In the genomic region with DNA sequence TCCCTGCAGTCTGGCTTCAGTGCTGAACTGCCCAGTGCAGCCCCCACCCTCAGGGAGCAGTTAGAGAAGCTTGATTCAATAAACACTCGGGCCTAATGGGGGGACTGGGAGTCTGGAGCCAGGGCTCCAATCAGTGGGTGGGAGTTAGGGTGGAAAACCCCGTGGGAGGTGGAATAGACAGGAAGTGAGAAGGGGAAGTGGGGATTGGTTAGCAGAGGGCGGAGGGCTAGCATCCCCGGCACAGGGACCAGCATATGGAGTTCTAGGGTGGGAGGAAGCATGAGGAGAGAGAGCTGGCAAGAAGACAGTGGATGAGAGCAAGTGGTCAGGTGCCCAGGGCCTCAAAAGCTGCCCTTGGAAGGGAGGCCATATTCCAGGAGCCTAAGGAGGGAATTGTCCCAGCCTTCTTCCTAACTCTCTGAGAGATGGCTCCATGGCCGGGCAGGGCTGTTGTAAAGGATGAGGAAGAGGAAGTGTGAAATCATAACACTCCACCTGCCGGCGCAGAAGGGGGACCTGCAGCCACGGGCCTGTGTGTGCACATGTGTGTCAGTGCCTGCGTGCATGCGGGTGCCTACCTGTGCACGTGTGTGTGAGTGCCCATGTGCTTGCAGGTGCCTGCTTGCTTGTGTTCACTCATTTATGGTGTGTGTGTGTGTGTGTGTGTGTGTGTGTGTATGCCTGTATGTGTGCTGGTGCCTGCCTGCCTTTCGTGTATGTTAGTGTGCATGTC, we compare ENCODE assay signal across 26 mouse cellular contexts. TPM values are rescaled to one million over a fixed set of nuclear protein-coding genes. Genes with fewer than 3 reads are reported as not detected.
DNase-seq lines count a peak whose midpoint lies in the region; ATAC-seq and TF ChIP-seq lines count a peak whose summit lies in the region.
"Had no signal": no experiment of that assay in that cellular context is flagged by ENCODE, and none has a peak within 500 bp of the region (broad histone marks: within the 10 kb centered on the region; RNA-seq: fewer than 3 reads in every experiment).

No protein-coding gene starts in this region.

- H3K9ac ChIP-seq in kidney, postnatal 0 days (ENCODE audit: low read depth, low read length) = no peak overlapping the region
- no peak overlapping the region for H3K9ac ChIP-seq in CH12.LX (ENCODE audit: insufficient read depth, low read depth)
- no peak overlapping the region for H3K9ac ChIP-seq in midbrain, embryonic 16.5 days (ENCODE audit: low read depth, low read length)
- H3K9ac ChIP-seq: embryonic facial prominence, embryonic 15.5 days; forebrain, postnatal 0 days; heart, embryonic 12.5 days; hindbrain, embryonic 14.5 days had no signal

- no peak for TF ChIP-seq POLR2A in kidney, adult 2 months (IDR thresholded peaks at IDR 0.05; ENCODE audit: low read depth, low read length)
- TF ChIP-seq POLR2A in CH12.LX (IDR thresholded peaks at IDR 0.05; ENCODE audit: low read depth, low read length) = no peak

- in situ Hi-C loops in CH12.LX (cut with MboI; ENCODE audit: low pct_ligation_motif_present, low pct_unique_long_range_greater_than_20kb, low sequenced_read_pairs) = no loop called here

- no peak overlapping the region for H3K4me2 ChIP-seq in kidney, postnatal 0 days (ENCODE audit: low read length)
- H3K4me2 ChIP-seq in CH12.LX (ENCODE audit: insufficient read depth, low read depth, poor library complexity, severe bottlenecking) = no peak overlapping the region
- no peak overlapping the region for H3K4me2 ChIP-seq in midbrain, embryonic 16.5 days (ENCODE audit: low read length)
- H3K4me2 ChIP-seq: embryonic facial prominence, embryonic 15.5 days; heart, embryonic 12.5 days; hindbrain, embryonic 14.5 days had no signal

- no peak for TF ChIP-seq CTCF in kidney, postnatal 0 days (IDR thresholded peaks at IDR 0.05; ENCODE audit: low read depth)
- TF ChIP-seq CTCF in kidney, adult 2 months (conservative IDR thresholded peaks at IDR 0.05; ENCODE audit: insufficient read depth, insufficient read length, low read depth, low read length) = no peak
- TF ChIP-seq CTCF in CH12.LX (conservative IDR thresholded peaks at IDR 0.05 in 1 of 2, IDR thresholded peaks at IDR 0.05 in 1 of 2; ENCODE audit: low read depth in 2 of 2, low read length in 2 of 2) = peak in 1 of 2 experiments; percentile 29; a peak in 1 of 4 replicates

- 59% methylated on average over 12 of the region's 12 CpGs for WGBS in kidney, postnatal 0 days
- WGBS in kidney, adult 2 months = 59% methylated on average over 12 of the region's 12 CpGs
- WGBS in limb, embryonic 10.5 days = 78% methylated on average over 12 of the region's 12 CpGs
- 78% methylated on average over 12 of the region's 12 CpGs for WGBS in midbrain, embryonic 16.5 days

- no peaks in the 10 kb centered on the region for H3K27me3 ChIP-seq in kidney, postnatal 0 days (ENCODE audit: insufficient read depth, low read length)
- H3K27me3 ChIP-seq in kidney, adult 2 months (replicated peaks; ENCODE audit: control insufficient read depth, insufficient read depth, low read length) = no peaks in the 10 kb centered on the region
- no peaks in the 10 kb centered on the region for H3K27me3 ChIP-seq in CH12.LX (replicated peaks)
- no peaks in the 10 kb centered on the region for H3K27me3 ChIP-seq in limb, embryonic 10.5 days (ENCODE audit: low read depth, poor library complexity, severe bottlenecking)
- H3K27me3 ChIP-seq in midbrain, embryonic 16.5 days (ENCODE audit: control insufficient read depth, insufficient read depth, low read depth, low read length) = no peaks in the 10 kb centered on the region
- H3K27me3 ChIP-seq: embryonic facial prominence, embryonic 15.5 days had no signal

- DNase-seq in kidney, postnatal 0 days (ENCODE audit: low spot score) = peak; percentile 24
- no peak for DNase-seq in kidney, adult 2 months
- DNase-seq in A20 (ENCODE audit: low read depth, low spot score) (peak; percentile 57), CH12.LX (ENCODE audit: extremely low read depth) (peak; percentile 29)
- DNase-seq in limb, embryonic 10.5 days (ENCODE audit: low spot score) = no peak
- no peak for DNase-seq in kidney, adult 11 months
- DNase-seq: adrenal gland, postnatal 14 days; cerebellum, adult 2 months; forebrain, postnatal 0 days; heart, postnatal 14 days; kidney, adult 18-20 months; kidney, postnatal 14 days; lung, postnatal 10 days; right cerebral cortex, adult 18-20 months; thymus, postnatal 25 days had no signal

- no peak for TF ChIP-seq RAD21 in CH12.LX (IDR thresholded peaks at IDR 0.05; ENCODE audit: low read depth, low read length)

- 0 out of 2 replicates have a peak, but pooled peaks cover 4% of the 10 kb centered on the region for H3K36me3 ChIP-seq in kidney, postnatal 0 days (ENCODE audit: insufficient read depth, low read length)
- H3K36me3 ChIP-seq in kidney, adult 2 months (ENCODE audit: control insufficient read depth, insufficient read depth, low read length) = no peaks in the 10 kb centered on the region
- H3K36me3 ChIP-seq in CH12.LX (replicated peaks in 1 of 2; ENCODE audit: control insufficient read depth in 1 of 2, insufficient read depth in 1 of 2, low read length in 1 of 2) = peaks cover 5 to 22% of the 10 kb centered on the region in 2 experiments
- 0 out of 2 replicates have a peak, but pooled peaks cover 6% of the 10 kb centered on the region for H3K36me3 ChIP-seq in limb, embryonic 10.5 days
- H3K36me3 ChIP-seq in midbrain, embryonic 16.5 days (ENCODE audit: control insufficient read depth, insufficient read depth, low read length) = no peaks in the 10 kb centered on the region
- H3K36me3 ChIP-seq: heart, embryonic 12.5 days had no signal

- no peak for TF ChIP-seq EP300 in CH12.LX (IDR thresholded peaks at IDR 0.05; ENCODE audit: low read length)

- no peaks in the 10 kb centered on the region for H3K79me2 ChIP-seq in CH12.LX (replicated peaks; ENCODE audit: control insufficient read depth, extremely low read depth, insufficient read depth, poor library complexity, severe bottlenecking)

- dilution Hi-C loops in CH12.LX (cut with MboI; ENCODE audit: extremely low pct_ligation_motif_present, extremely low pct_unique_long_range_greater_than_20kb, low sequenced_read_pairs) = no loop called here

- no peak overlapping the region for H3K4me3 ChIP-seq in kidney, postnatal 0 days (replicated peaks; ENCODE audit: low read depth, low read length)
- H3K4me3 ChIP-seq in kidney, adult 2 months (ENCODE audit: insufficient read depth, low read depth, low read length) = no peak overlapping the region
- peak overlapping the region in 1 of 3 experiments; percentile 29 for H3K4me3 ChIP-seq in CH12.LX (replicated peaks in 1 of 3; ENCODE audit: low read depth in 2 of 3, low read length in 2 of 3, poor library complexity in 1 of 3)
- H3K4me3 ChIP-seq in limb, embryonic 10.5 days = no peak overlapping the region
- no peak overlapping the region for H3K4me3 ChIP-seq in midbrain, embryonic 16.5 days (ENCODE audit: low read depth, low read length)
- H3K4me3 ChIP-seq: embryonic facial prominence, embryonic 15.5 days; heart, embryonic 12.5 days had no signal

- no peaks in the 10 kb centered on the region for H3K9me3 ChIP-seq in kidney, postnatal 0 days (replicated peaks; ENCODE audit: low read length)
- H3K9me3 ChIP-seq in CH12.LX (replicated peaks; ENCODE audit: low read length) = no peaks in the 10 kb centered on the region
- H3K9me3 ChIP-seq in limb, embryonic 10.5 days (replicated peaks) = no peaks in the 10 kb centered on the region
- no peaks in the 10 kb centered on the region for H3K9me3 ChIP-seq in midbrain, embryonic 16.5 days (replicated peaks; ENCODE audit: control insufficient read depth, low read length, poor library complexity, severe bottlenecking)
- H3K9me3 ChIP-seq: embryonic facial prominence, embryonic 15.5 days; heart, embryonic 12.5 days had no signal

- no peaks in the 10 kb centered on the region for H3K4me1 ChIP-seq in kidney, postnatal 0 days (replicated peaks; ENCODE audit: insufficient read depth, low read length)
- H3K4me1 ChIP-seq in kidney, adult 2 months (ENCODE audit: control insufficient read depth, insufficient read depth, low read length) = no peaks in the 10 kb centered on the region
- H3K4me1 ChIP-seq in CH12.LX (ENCODE audit: control insufficient read depth in 1 of 2, insufficient read depth in 2 of 2) = peaks cover 8 to 16% of the 10 kb centered on the region in 2 experiments
- H3K4me1 ChIP-seq in limb, embryonic 10.5 days = peaks cover 16% of the 10 kb centered on the region
- H3K4me1 ChIP-seq in midbrain, embryonic 16.5 days (ENCODE audit: control insufficient read depth, insufficient read depth, low read length) = no peaks in the 10 kb centered on the region
- H3K4me1 ChIP-seq: embryonic facial prominence, embryonic 15.5 days had no signal

- no peak overlapping the region for H3K27ac ChIP-seq in kidney, postnatal 0 days
- H3K27ac ChIP-seq in kidney, adult 2 months (ENCODE audit: insufficient read depth, low read depth, low read length) = no peak overlapping the region
- no peak overlapping the region for H3K27ac ChIP-seq in CH12.LX (ENCODE audit: insufficient read depth, low read depth)
- peak overlapping the region; percentile 19; the same call in 1 of the 2 replicates for H3K27ac ChIP-seq in limb, embryonic 10.5 days
- H3K27ac ChIP-seq in midbrain, embryonic 16.5 days (ENCODE audit: low read length) = no peak overlapping the region
- H3K27ac ChIP-seq: embryonic facial prominence, embryonic 15.5 days; hindbrain, embryonic 14.5 days had no signal

- no peak for ATAC-seq in kidney, postnatal 0 days (replicated peaks; ENCODE audit: low FRiP score, low read depth)
- ATAC-seq in midbrain, embryonic 16.5 days = no peak
- ATAC-seq: forebrain, postnatal 0 days had no signal

RNA-seq across cellular contexts. Expression of a gene that starts 4.5 kb away (rescaled TPM):
- polyA plus RNA-seq in kidney, postnatal 0 days (2015; fragmentation: Nextera tagmentation; extraction: Ambion mirVana) = not detected in 2 replicates
- polyA plus RNA-seq in kidney, adult 2 months (2012; rRNA removed) = not detected in 2 replicates
- total RNA-seq in CH12.LX (2012; rRNA removed) (not detected in 2 replicates), CH12.LX (2014; rRNA removed) (not detected in 2 replicates)
- not detected in 2 replicates for polyA plus RNA-seq in CH12.LX (2012; ENCODE audit: insufficient read length, low read depth)
- polyA plus RNA-seq in limb, embryonic 10.5 days (2016; fragmentation: Nextera tagmentation; extraction: Ambion mirVana) = not detected in 2 replicates
- polyA plus RNA-seq in midbrain, embryonic 16.5 days (2015; fragmentation: Nextera tagmentation; extraction: Ambion mirVana) = not detected in 2 replicates
- total RNA-seq: adrenal gland, postnatal 14 days; ES-E14; forebrain, postnatal 0 days; gastrocnemius, adult 18-20 months; left cerebral cortex, postnatal 25 days; liver, adult 2 months; monocyte, adult 5-6 weeks had no signal
- polyA plus RNA-seq: cerebellum, adult 2 months; cortical plate, adult 2 months; forebrain, postnatal 0 days; heart, embryonic 12.5 days; hindbrain, embryonic 14.5 days; liver, adult 2 months; neural tube, embryonic 11.5 days had no signal

RNA-seq across cellular contexts. Expression of a gene that starts 34.5 kb away (rescaled TPM):
- 24.1 and 37.4 TPM in 2 replicates for polyA plus RNA-seq in kidney, postnatal 0 days (2015; fragmentation: Nextera tagmentation; extraction: Ambion mirVana)
- polyA plus RNA-seq in kidney, adult 2 months (2012; rRNA removed) = 8.9 and 10.0 TPM in 2 replicates
- 16.5 and 19.3 TPM in 2 replicates for total RNA-seq in CH12.LX (2012; rRNA removed)
- 24.8 and 35.4 TPM in 2 replicates for total RNA-seq in CH12.LX (2014; rRNA removed)
- polyA plus RNA-seq in CH12.LX (2012; ENCODE audit: insufficient read length, low read depth) = 34.8 and 39.4 TPM in 2 replicates
- 22.9 and 30.2 TPM in 2 replicates for polyA plus RNA-seq in limb, embryonic 10.5 days (2016; fragmentation: Nextera tagmentation; extraction: Ambion mirVana)
- polyA plus RNA-seq in midbrain, embryonic 16.5 days (2015; fragmentation: Nextera tagmentation; extraction: Ambion mirVana) = 18.1 and 27.2 TPM in 2 replicates

RNA-seq across cellular contexts. Expression of a gene that starts 35.2 kb away (rescaled TPM):
- polyA plus RNA-seq in kidney, postnatal 0 days (2015; fragmentation: Nextera tagmentation; extraction: Ambion mirVana) = 708 and 709 TPM in 2 replicates
- 447 and 474 TPM in 2 replicates for polyA plus RNA-seq in kidney, adult 2 months (2012; rRNA removed)
- total RNA-seq in CH12.LX (2012; rRNA removed) = 54.4 and 71.8 TPM in 2 replicates
- 50.7 and 57.2 TPM in 2 replicates for total RNA-seq in CH12.LX (2014; rRNA removed)
- polyA plus RNA-seq in CH12.LX (2012; ENCODE audit: insufficient read length, low read depth) = 61.9 and 68.5 TPM in 2 replicates
- 259 and 274 TPM in 2 replicates for polyA plus RNA-seq in limb, embryonic 10.5 days (2016; fragmentation: Nextera tagmentation; extraction: Ambion mirVana)
- 356 and 359 TPM in 2 replicates for polyA plus RNA-seq in midbrain, embryonic 16.5 days (2015; fragmentation: Nextera tagmentation; extraction: Ambion mirVana)

RNA-seq across cellular contexts. Expression of a gene that starts 39.9 kb away (rescaled TPM):
- 72.2 and 80.1 TPM in 2 replicates for polyA plus RNA-seq in kidney, postnatal 0 days (2015; fragmentation: Nextera tagmentation; extraction: Ambion mirVana)
- polyA plus RNA-seq in kidney, adult 2 months (2012; rRNA removed) = 10.5 and 11.7 TPM in 2 replicates
- total RNA-seq in CH12.LX (2012; rRNA removed) (13.0 and 13.7 TPM in 2 replicates), CH12.LX (2014; rRNA removed) (15.3 and 24.9 TPM in 2 replicates)
- polyA plus RNA-seq in CH12.LX (2012; ENCODE audit: insufficient read length, low read depth) = 48.2 and 72.9 TPM in 2 replicates
- 75.1 and 89.6 TPM in 2 replicates for polyA plus RNA-seq in limb, embryonic 10.5 days (2016; fragmentation: Nextera tagmentation; extraction: Ambion mirVana)
- 54.6 and 59.4 TPM in 2 replicates for polyA plus RNA-seq in midbrain, embryonic 16.5 days (2015; fragmentation: Nextera tagmentation; extraction: Ambion mirVana)

RNA-seq across cellular contexts. Expression of a gene that starts 39.9 kb away (rescaled TPM):
- polyA plus RNA-seq in kidney, postnatal 0 days (2015; fragmentation: Nextera tagmentation; extraction: Ambion mirVana) = 53.7 and 56.7 TPM in 2 replicates
- 4.2 and 7.1 TPM in 2 replicates for polyA plus RNA-seq in kidney, adult 2 months (2012; rRNA removed)
- 35.4 and 46.3 TPM in 2 replicates for total RNA-seq in CH12.LX (2012; rRNA removed)
- 38.7 and 40.7 TPM in 2 replicates for total RNA-seq in CH12.LX (2014; rRNA removed)
- polyA plus RNA-seq in CH12.LX (2012; ENCODE audit: insufficient read length, low read depth) = 19.7 and 20.2 TPM in 2 replicates
- polyA plus RNA-seq in limb, embryonic 10.5 days (2016; fragmentation: Nextera tagmentation; extraction: Ambion mirVana) = 23.4 and 24.6 TPM in 2 replicates
- polyA plus RNA-seq in midbrain, embryonic 16.5 days (2015; fragmentation: Nextera tagmentation; extraction: Ambion mirVana) = 35.6 and 39.6 TPM in 2 replicates

Comparison
In these comparisons a context has a peak if more than half of its experiments do, and no peak if none do; other contexts are left out.
1. DNase-seq: peak in kidney, postnatal 0 days (single experiment), A20 (single experiment) and CH12.LX (single experiment); none in kidney, adult 2 months (single experiment), limb, embryonic 10.5 days (single experiment) and kidney, adult 11 months (single experiment).